Mouse (Mus musculus) megakaryocyte-erythroid progenitor cell, adult 5 weeks (primary cell): ENCODE measurements around the gene Tcp1. TPM values are rescaled to one million over a fixed set of nuclear protein-coding genes. Genes with fewer than 3 reads are reported as not detected.

Source experiments
- polyA plus RNA-seq: library from polyadenylated mRNA; stranded (reverse); fragments of >175 nt; gene quantifications from 2 replicates; pipeline ENCODE4 v1.2.3, GENCODE M21; 2012

The Tcp1 gene
- polyA plus RNA-seq: 30.8 and 34.7 TPM in 2 replicates

DNA sequence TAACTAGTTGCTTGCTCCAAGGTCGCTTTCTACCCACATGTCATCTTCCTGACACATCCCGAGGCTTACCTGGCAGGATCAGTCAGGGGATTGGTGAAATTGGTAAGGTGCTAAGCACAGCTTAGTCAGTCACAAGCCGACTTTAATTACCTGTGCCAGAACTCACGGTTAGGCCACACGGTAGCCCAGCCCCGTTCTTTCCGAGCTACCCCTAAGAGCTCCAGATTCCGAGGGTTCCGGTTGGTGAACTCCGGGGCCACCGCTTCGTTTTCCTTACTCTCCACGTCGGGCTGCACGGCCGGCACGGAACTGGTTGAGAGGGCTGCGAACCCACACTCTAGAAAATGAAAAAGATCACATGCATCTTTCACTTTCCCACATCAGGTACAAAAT lies at the start of gene Tcp1:
Gene Tcp1 (plus strand): TSS at position 214 of the 393 bp plus-strand sequence.

DNA sequence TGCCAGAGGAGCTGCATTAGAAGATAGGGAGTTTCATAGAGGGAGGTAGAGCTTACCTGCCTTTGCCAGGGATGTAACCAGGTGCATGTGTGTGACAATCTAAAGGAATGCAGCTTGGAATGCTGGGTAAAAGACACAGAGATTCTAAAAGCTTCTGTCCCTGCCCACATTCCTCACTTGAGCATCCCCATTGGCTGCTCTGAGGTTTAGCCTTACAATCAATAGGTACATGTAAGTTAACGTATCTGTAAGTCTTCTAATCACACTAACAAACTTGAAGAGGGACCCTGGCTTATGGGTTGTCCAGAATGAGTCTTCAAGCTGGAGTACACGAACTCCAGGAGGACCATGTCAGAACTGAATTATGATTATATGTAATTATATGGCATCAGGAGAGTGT lies 47.5 kb upstream of the Tcp1 start, which contains the start of gene Mas1:
Gene Mas1 (minus strand): TSS at position 101 of the 400 bp plus-strand sequence.

DNA sequence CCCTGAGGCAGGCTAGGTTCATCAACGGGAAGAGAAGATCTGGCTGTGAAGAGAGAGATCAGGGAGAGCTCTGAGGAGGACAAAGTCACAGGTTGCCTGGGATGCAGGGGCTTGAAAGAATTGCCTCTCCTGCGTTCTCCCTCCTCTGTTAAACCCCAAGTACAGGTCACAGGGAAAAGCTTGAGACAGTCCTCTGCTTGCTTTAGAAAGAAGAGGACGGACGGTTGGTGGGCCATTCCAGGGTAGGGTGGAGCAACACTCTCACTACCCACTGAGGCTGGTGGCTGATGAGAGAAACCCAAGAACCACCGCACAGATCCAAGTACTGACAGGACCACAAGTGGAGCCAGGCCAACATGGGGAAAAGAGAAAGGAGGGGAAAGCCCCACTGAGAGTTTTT lies 39.8 kb upstream of the Tcp1 start, which contains the start of gene Mrgprh:
Gene Mrgprh (plus strand): TSS at position 301 of the 400 bp plus-strand sequence.

DNA sequence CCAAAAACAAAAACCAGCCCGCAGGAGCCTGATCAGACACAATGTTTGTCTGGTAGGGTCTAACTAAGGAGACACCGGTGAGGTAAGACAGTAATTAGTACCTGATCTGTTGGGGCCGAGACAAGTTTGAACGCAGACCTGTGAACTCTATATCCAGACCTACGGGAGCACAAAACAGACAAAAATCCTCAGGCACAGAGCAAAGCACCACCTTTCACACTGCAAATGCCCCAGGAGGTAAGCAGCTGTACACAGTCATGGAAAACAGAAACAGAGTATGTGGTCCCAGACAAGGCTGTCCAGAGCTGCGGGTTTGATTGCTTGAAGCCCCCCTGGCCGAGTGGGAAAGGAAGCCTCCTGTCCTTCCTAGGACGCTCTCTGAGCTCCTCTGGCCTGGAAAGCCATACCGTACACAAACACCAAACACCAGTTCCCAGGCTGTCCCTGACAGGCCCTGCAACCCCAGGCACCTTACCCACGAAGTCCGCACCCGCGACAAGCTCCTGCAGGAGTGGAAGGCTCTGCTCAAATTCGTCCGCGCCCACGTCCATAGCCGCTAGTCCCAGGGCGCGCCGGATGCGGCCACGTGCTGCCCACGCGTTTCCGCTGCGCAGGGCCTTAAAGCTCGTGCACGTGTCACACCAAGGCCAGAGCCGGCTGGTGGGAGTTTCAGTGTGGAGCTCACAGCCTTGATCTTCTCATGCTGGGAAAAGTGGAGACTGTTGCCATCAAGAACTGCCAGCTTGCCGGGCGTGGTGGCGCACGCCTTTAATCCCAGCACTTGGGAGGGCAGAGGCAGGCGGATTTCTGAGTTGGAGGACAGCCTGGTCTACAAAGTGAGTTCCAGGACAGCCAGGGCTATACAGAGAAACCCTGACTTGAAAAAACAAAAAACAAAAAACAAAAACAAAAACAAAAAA lies 5.9 kb upstream of the Tcp1 start, which contains the start of gene Pnldc1:
Gene Pnldc1 (minus strand): TSS at position 870 of the 920 bp plus-strand sequence.

DNA sequence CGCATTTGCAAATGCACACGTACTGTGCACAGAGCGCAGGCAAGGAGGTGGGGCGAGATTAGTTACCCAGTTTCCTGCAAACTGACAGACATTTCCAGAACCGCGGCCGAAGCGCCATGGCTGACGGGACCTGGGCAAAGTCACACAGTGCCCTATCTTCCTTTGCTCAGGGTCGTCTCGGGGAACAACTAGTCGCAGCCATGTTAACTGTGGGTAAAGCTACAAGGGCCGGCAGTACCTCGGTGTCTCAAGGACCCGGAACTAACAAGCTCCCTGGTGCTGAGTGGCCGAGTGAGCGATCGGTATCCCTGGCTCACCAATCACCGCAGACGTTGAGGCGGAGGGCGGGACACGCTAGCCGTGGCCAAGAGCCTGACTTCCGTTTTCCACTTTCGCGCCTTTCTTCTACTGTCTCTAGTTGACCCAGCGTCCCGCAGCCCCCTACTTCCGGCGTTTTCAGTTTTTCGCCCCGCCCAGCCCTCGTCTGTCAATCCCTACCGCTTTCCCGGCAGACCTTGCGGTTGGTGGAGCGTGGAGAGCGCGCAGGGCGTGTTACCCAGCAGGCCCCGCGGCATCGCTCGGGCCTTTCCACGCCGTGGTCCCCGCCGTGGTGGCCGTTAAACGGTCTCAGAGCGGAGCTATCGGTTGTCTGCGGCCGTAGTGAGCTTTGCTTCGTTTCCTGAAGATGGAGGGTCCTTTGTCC lies 531 bp downstream of the Tcp1 start, which contains the start of gene Mrpl18:
Gene Mrpl18 (minus strand): TSS at position 465 of the 703 bp plus-strand sequence.

DNA sequence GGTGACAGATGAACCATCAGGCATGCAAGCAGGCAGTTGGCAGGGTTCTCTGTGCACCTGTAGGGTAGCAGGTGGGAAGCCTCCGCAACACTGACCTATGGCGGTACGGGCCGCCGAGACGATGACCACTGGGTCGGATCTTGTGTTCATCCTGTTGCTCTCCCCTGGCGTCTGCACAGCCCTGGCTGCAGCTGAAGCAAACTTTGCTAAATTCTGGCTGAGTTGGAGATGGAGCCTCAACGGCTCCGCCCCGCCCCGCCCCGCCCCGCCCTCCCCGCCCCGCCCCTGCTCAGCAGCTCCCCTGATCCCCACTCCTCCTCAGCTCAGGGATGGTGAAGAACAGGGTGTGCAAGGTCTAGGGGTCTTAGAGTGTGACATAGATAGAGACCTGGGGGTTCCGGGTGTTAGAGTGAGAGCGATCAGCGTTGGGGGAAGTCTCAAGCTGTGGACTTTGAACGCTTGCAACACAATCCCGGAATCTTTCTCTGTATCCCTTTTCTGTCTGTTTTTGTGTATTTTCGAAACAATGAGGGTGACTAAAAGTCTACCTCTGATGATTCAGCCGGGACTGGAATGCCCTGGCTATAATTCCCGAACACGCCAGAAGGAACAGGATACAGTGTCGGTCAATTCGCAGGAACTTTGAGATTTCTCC lies 24.8 kb downstream of the Tcp1 start, which contains the start of gene Acat3:
Gene Acat3 (minus strand): TSS at position 450 of the 655 bp plus-strand sequence.

DNA sequence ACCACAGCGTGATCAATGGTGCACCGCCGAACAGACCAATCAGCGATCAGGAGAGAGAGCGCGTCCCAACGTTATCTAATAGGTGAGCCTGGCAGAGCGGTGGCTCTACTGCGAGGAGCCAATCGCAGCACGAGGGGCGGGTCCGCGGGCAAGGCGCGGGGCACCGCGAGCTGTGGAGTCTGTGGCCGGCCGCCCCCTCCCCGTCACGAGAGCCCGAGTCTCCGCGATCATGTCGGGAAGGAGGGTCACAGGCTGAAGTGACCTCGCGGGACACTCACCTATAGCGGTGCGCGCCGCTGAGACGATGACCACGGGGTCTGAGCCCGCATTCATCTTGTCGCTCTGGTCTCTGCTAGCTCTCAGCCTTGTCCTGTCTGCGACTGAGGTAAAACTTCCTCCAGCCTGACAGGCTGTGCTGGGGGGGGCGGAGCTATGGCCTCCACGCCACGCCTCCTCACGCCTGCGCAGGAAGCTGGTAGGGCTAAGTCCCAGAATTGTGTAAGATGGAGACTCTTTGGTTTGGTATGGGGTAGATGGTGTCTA lies 44.9 kb downstream of the Tcp1 start, which contains the start of gene Acat2:
Gene Acat2 (minus strand): TSS at position 417 of the 543 bp plus-strand sequence.

Other genes starting within 250 kb of the Tcp1 start
- gene Slc22a1, start 239.9 kb upstream of the Tcp1 start, polyA plus RNA-seq: not detected in 2 replicates
- gene Igf2r, start 146.0 kb upstream of the Tcp1 start, polyA plus RNA-seq: 0.89 and 1.3 TPM in 2 replicates
- not detected in 2 replicates for gene Mas1, start 47.6 kb upstream of the Tcp1 start, polyA plus RNA-seq
- not detected in 2 replicates for gene Mrgprh, start 39.7 kb upstream of the Tcp1 start, polyA plus RNA-seq
- gene Pnldc1, start 5.5 kb upstream of the Tcp1 start, polyA plus RNA-seq: 0.12 TPM in 1 of 2 replicates, not detected in the other
- gene Mrpl18, start 644 bp downstream of the Tcp1 start, polyA plus RNA-seq: 83.5 and 85.3 TPM in 2 replicates
- 0.22 and 0.44 TPM in 2 replicates for gene Acat3, start 24.9 kb downstream of the Tcp1 start, polyA plus RNA-seq
- gene Acat2, start 45.0 kb downstream of the Tcp1 start, polyA plus RNA-seq: 3.9 and 4.6 TPM in 2 replicates
- 27.4 and 28.9 TPM in 2 replicates for gene Wtap, start 78.5 kb downstream of the Tcp1 start, polyA plus RNA-seq
- 313 and 341 TPM in 2 replicates for gene Sod2, start 91.1 kb downstream of the Tcp1 start, polyA plus RNA-seq
- gene Gpr31b, start 136.6 kb downstream of the Tcp1 start, polyA plus RNA-seq: 0.05 TPM in 1 of 2 replicates, not detected in the other
- gene Tcp10b, start 145.4 kb downstream of the Tcp1 start, polyA plus RNA-seq: not detected in 2 replicates
- 0.03 TPM in 1 of 2 replicates, not detected in the other for gene Unc93a, start 216.1 kb downstream of the Tcp1 start, polyA plus RNA-seq